Mouse (Mus musculus): ENCODE measurements around the gene Spindoc. TPM values are rescaled to one million over a fixed set of nuclear protein-coding genes. Genes with fewer than 3 reads are reported as not detected.

Gene Spindoc
- polyA plus RNA-seq, 1 experiment from 2014 or later: 14.2 TPM

DNA sequence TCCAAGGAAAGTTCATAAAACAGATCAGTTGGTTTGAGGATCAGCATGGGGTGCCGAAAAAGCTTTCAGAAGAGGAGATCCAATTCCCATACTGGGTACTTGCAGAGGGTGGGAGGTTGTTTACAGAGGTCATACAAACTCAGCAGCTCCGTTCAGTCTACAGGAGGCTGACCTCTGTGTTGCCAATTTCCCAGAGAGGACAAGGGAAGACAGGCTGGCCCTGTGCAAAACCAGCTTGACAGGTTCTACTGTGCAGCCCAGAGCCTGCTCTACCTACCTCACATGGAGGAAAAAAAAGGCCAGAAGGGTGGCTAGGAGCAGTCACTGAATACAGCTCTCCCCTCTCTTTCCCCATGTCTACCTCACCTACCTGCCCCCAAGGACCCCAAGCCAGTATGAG lies 48.7 kb downstream of the Spindoc start:
- Histone ChIP-seq H3K4me3 (ENCODE audit: low read depth, low read length) (no peak overlapping the region), H3K9me3 (ENCODE audit: control insufficient read depth, low read length) (no peaks in the 10 kb centered on the region), H3K4me2 (replicated peaks; ENCODE audit: low read depth) (peak overlapping the region; percentile 24), H3K4me1 (replicated peaks; ENCODE audit: control insufficient read depth, insufficient read depth) (peaks cover 11% of the 10 kb centered on the region), H3K27me3 (ENCODE audit: control insufficient read depth, insufficient read depth, low read length) (no peaks in the 10 kb centered on the region), H3K27ac (replicated peaks) (peak overlapping the region; percentile 78), H3K9ac (ENCODE audit: low read length) (no peak overlapping the region), H3K36me3 (ENCODE audit: control insufficient read depth, insufficient read depth, low read length) (no peaks in the 10 kb centered on the region)
- peak; percentile 53 for TF ChIP-seq EP300 (optimal IDR thresholded peaks at IDR 0.05)
- TF ChIP-seq CTCF (IDR thresholded peaks at IDR 0.05; ENCODE audit: low read depth): no peak
- peak; percentile 83 for DNase-seq (ENCODE audit: low spot score)
- ATAC-seq (ENCODE audit: low FRiP score, low TSS enrichment): peak; percentile 88
- 35% methylated on average over 2 of the region's 2 CpGs for WGBS

DNA sequence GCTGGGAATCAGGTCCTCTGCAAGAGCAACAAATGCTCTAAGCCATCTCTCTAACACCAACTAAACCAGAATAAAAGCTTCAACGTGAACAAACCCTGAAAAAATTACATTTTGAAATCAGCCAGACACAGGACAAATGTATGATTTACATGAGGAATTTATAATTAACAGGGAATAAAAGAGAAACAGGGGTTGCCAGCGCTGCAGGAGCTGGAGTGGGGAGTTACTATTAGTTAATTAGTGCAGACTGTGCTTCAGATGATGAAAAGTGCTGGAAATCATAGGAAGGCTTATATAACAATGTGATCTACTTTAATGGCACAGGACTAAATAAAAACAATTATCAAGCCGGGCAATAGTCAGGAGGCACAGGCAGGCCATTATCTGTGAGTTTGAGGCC lies 61.4 kb downstream of the Spindoc start:
- H3K27ac ChIP-seq (replicated peaks): no peak overlapping the region
- H3K27me3 ChIP-seq (ENCODE audit: control insufficient read depth, insufficient read depth, low read length): no peaks in the 10 kb centered on the region
- no peak for ATAC-seq (ENCODE audit: low FRiP score, low TSS enrichment)
- H3K36me3 ChIP-seq (ENCODE audit: control insufficient read depth, insufficient read depth, low read length): no peaks in the 10 kb centered on the region
- no peaks in the 10 kb centered on the region for H3K9me3 ChIP-seq (ENCODE audit: control insufficient read depth, low read length)
- TF ChIP-seq EP300 (optimal IDR thresholded peaks at IDR 0.05) (no peak), CTCF (IDR thresholded peaks at IDR 0.05; ENCODE audit: low read depth) (no peak)
- 79% methylated on average over 3 of the region's 3 CpGs for WGBS
- no peak overlapping the region for H3K4me3 ChIP-seq (ENCODE audit: low read depth, low read length)
- no peaks in the 10 kb centered on the region; the same call in 1 of the 2 replicates for H3K4me1 ChIP-seq (replicated peaks; ENCODE audit: control insufficient read depth, insufficient read depth)
- no peak overlapping the region for H3K9ac ChIP-seq (ENCODE audit: low read length)
- no peak overlapping the region for H3K4me2 ChIP-seq (replicated peaks; ENCODE audit: low read depth)
- DNase-seq (ENCODE audit: low spot score): no peak

DNA sequence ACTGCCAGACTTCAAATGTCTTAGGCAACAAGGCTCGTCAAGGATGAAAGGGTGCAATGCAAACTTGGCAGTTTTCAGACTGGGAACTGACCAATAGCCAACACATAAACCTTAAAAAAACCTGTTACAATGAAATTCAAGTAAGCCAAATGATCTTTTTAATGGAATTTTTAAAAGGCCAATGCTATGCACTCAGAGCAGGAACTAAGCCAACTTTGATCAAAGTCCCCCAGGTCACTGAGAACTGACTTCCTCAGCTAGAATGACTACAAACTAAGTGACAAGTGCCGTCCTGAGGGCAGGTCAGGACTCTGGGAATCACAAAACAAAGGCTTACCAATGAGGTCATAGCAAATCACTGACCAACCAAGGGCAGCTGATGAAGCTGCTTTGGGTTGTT lies 62.6 kb downstream of the Spindoc start:
- Histone ChIP-seq H3K27ac (replicated peaks) (no peak overlapping the region), H3K4me2 (replicated peaks; ENCODE audit: low read depth) (no peak overlapping the region), H3K36me3 (ENCODE audit: control insufficient read depth, insufficient read depth, low read length) (no peaks in the 10 kb centered on the region), H3K27me3 (ENCODE audit: control insufficient read depth, insufficient read depth, low read length) (no peaks in the 10 kb centered on the region), H3K4me1 (replicated peaks; ENCODE audit: control insufficient read depth, insufficient read depth) (no peaks in the 10 kb centered on the region; the same call in 1 of the 2 replicates), H3K9ac (ENCODE audit: low read length) (no peak overlapping the region), H3K4me3 (ENCODE audit: low read depth, low read length) (no peak overlapping the region), H3K9me3 (ENCODE audit: control insufficient read depth, low read length) (no peaks in the 10 kb centered on the region)
- DNase-seq (ENCODE audit: low spot score) (no peak), ATAC-seq (ENCODE audit: low FRiP score, low TSS enrichment) (no peak)
- TF ChIP-seq EP300 (optimal IDR thresholded peaks at IDR 0.05) (no peak), CTCF (IDR thresholded peaks at IDR 0.05; ENCODE audit: low read depth) (no peak)
- WGBS: 37% methylated on average over 2 of the region's 2 CpGs

DNA sequence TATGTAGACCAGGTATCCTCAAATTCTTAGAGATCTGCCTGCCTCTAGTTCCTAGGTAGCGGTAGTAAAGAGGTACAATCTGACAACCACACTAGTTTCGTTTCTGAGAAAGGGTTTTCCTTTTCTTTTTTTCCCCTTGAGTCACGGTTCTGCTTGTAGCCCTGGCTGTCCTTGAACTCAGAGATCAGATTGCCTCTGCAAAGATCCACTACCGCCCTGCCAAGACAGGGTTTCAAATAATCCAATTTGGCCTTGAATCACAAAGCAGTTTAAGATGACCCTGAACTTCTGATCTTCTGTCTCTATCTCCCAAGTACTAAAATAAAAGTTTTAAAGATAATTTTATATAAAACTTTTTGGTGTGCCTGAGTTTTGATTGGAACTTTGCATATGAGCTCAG lies 65.1 kb downstream of the Spindoc start:
- WGBS: 66% methylated on average over 4 of the region's 4 CpGs
- H3K36me3 ChIP-seq (ENCODE audit: control insufficient read depth, insufficient read depth, low read length): no peaks in the 10 kb centered on the region

DNA sequence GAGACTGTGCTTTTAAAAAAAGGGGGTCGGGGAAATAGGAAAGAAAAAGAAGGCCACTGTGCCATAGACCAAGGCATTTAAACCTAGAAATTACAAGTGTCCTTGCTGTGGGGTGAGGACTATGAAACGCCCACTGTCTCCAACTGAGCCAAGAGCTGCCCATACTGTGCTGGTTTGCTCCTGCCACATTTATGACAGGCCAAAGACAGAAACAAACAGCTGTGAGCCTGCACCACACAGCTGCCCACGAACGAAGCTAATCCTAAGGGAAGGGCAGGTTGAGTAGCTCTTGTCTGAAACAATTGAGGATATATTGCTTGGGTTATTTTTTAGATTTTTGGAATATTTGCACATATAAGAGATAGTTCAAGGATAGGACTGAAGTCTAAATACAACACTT lies 66.0 kb downstream of the Spindoc start:
- ATAC-seq (ENCODE audit: low FRiP score, low TSS enrichment) (no peak), DNase-seq (ENCODE audit: low spot score) (no peak)
- Histone ChIP-seq H3K4me2 (replicated peaks; ENCODE audit: low read depth) (no peak overlapping the region), H3K4me3 (ENCODE audit: low read depth, low read length) (no peak overlapping the region), H3K36me3 (ENCODE audit: control insufficient read depth, insufficient read depth, low read length) (no peaks in the 10 kb centered on the region), H3K9me3 (ENCODE audit: control insufficient read depth, low read length) (no peaks in the 10 kb centered on the region), H3K4me1 (replicated peaks; ENCODE audit: control insufficient read depth, insufficient read depth) (peaks cover 3% of the 10 kb centered on the region; the same call in 1 of the 2 replicates), H3K27ac (replicated peaks) (no peak overlapping the region), H3K9ac (ENCODE audit: low read length) (no peak overlapping the region), H3K27me3 (ENCODE audit: control insufficient read depth, insufficient read depth, low read length) (no peaks in the 10 kb centered on the region)
- WGBS: 58% methylated on average over 4 of the region's 4 CpGs
- TF ChIP-seq EP300 (optimal IDR thresholded peaks at IDR 0.05): no peak
- TF ChIP-seq CTCF (IDR thresholded peaks at IDR 0.05; ENCODE audit: low read depth): no peak

More for the DNA sequence above, 65.1 kb downstream of the Spindoc start:
- H3K9ac ChIP-seq (ENCODE audit: low read length): no peak overlapping the region
- TF ChIP-seq EP300 (optimal IDR thresholded peaks at IDR 0.05): no peak
- no peak for TF ChIP-seq CTCF (IDR thresholded peaks at IDR 0.05; ENCODE audit: low read depth)
- H3K27me3 ChIP-seq (ENCODE audit: control insufficient read depth, insufficient read depth, low read length): no peaks in the 10 kb centered on the region
- DNase-seq (ENCODE audit: low spot score) (no peak), ATAC-seq (ENCODE audit: low FRiP score, low TSS enrichment) (no peak)
- H3K27ac ChIP-seq (replicated peaks): no peak overlapping the region
- H3K9me3 ChIP-seq (ENCODE audit: control insufficient read depth, low read length): no peaks in the 10 kb centered on the region
- no peak overlapping the region for H3K4me3 ChIP-seq (ENCODE audit: low read depth, low read length)
- H3K4me1 ChIP-seq (replicated peaks; ENCODE audit: control insufficient read depth, insufficient read depth): peaks cover 2% of the 10 kb centered on the region; the same call in 1 of the 2 replicates
- H3K4me2 ChIP-seq (replicated peaks; ENCODE audit: low read depth): no peak overlapping the region

DNA sequence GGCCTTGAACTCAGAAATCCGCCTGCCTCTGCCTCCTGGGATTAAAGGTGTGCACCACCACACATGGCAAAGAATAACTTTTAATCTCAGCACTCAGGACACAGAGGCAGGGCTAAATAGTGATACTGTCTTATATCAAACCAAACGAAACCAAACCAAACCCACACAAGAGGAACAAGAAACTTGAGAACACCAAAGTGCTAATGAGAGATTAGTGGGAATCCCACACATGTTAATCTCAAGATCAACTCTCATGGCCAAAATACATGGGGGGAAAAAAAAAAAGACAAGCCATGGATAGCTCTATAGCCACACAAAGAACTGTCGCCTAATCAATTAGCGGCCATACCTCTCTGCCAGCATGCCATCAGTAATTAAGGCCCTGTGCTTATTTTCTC lies 67.2 kb downstream of the Spindoc start:
- ATAC-seq (ENCODE audit: low FRiP score, low TSS enrichment) (no peak), DNase-seq (ENCODE audit: low spot score) (no peak)
- Histone ChIP-seq H3K4me2 (replicated peaks; ENCODE audit: low read depth) (no peak overlapping the region), H3K4me3 (ENCODE audit: low read depth, low read length) (no peak overlapping the region), H3K4me1 (replicated peaks; ENCODE audit: control insufficient read depth, insufficient read depth) (peaks cover 4% of the 10 kb centered on the region), H3K9me3 (ENCODE audit: control insufficient read depth, low read length) (no peaks in the 10 kb centered on the region), H3K36me3 (ENCODE audit: control insufficient read depth, insufficient read depth, low read length) (no peaks in the 10 kb centered on the region), H3K27ac (replicated peaks) (no peak overlapping the region), H3K27me3 (ENCODE audit: control insufficient read depth, insufficient read depth, low read length) (no peaks in the 10 kb centered on the region), H3K9ac (ENCODE audit: low read length) (no peak overlapping the region)
- WGBS: 83% methylated on average over 4 of the region's 4 CpGs
- no peak for TF ChIP-seq EP300 (optimal IDR thresholded peaks at IDR 0.05)
- TF ChIP-seq CTCF (IDR thresholded peaks at IDR 0.05; ENCODE audit: low read depth): no peak

Data from stomach, postnatal 0 days (tissue).